Mouse (Mus musculus) activated CD4-positive, CD25-positive, alpha-beta regulatory T cell, adult 9 weeks (primary cell): ENCODE data around the gene Pnpla1. TPM values are rescaled to one million over a fixed set of nuclear protein-coding genes. Genes with fewer than 3 reads are reported as not detected.

ENCODE experiments used
- polyA plus RNA-seq: library from polyadenylated mRNA; unstranded; fragments of 100-300 nt; shearing (Covaris generic); gene quantifications from one replicate; pipeline ENCODE4 v1.2.1, GENCODE M21; 2017

The Pnpla1 gene
- polyA plus RNA-seq: not detected

GRCm38 (mm10) chr17:28858205-28858604 lies at the start of gene Pnpla1:
Gene Pnpla1 (plus strand): TSS chr17:28858411.

GRCm38 (mm10) chr17:28915060-28915628 lies 56.9 kb downstream of the Pnpla1 start, which contains the start of gene 4930539E08Rik:
Gene 4930539E08Rik (minus strand): TSS chr17:28915324.

Other genes starting within 250 kb of the Pnpla1 start
- 216 TPM for gene Srpk1, start 235.7 kb upstream of the Pnpla1 start, polyA plus RNA-seq
- not detected for gene Slc26a8, start 168.2 kb upstream of the Pnpla1 start, polyA plus RNA-seq
- gene Mapk14, start 167.1 kb upstream of the Pnpla1 start, polyA plus RNA-seq: 13.6 TPM
- 4.1 TPM for gene AC170998.1, start 132.3 kb upstream of the Pnpla1 start, polyA plus RNA-seq
- not detected for gene Mapk13, start 89.1 kb upstream of the Pnpla1 start, polyA plus RNA-seq
- gene Brpf3, start 57.3 kb upstream of the Pnpla1 start, polyA plus RNA-seq: 2.5 TPM
- 3.1 TPM for gene 4930539E08Rik, start 56.9 kb downstream of the Pnpla1 start, polyA plus RNA-seq
- gene Pxt1, start 85.4 kb downstream of the Pnpla1 start, polyA plus RNA-seq: not detected
- gene Kctd20, start 93.5 kb downstream of the Pnpla1 start, polyA plus RNA-seq: 92.2 TPM
- 252 TPM for gene Stk38, start 149.6 kb downstream of the Pnpla1 start, polyA plus RNA-seq
- gene Srsf3, start 174.2 kb downstream of the Pnpla1 start, polyA plus RNA-seq: 545 TPM
- gene Cdkn1a, start 232.6 kb downstream of the Pnpla1 start, polyA plus RNA-seq: 5.0 TPM